Mouse (Mus musculus) intestine, embryonic 15.5 days (tissue): ENCODE measurements at regions not wholly inside any gene's neighbourhood (a gene's known extent, or its start where the extent isn't known, plus 50 kb on each side); places are given as distances from the start of the nearest gene placed in this dataset.

ENCODE experiments used
- ATAC-seq: fragments of 200-750 bp; cut with Nextera tagmentation; 2 replicates; pipeline ENCODE4 v1.8.0; 2017; ENCODE audit warnings: moderate TSS enrichment, moderate library complexity
- H3K27ac ChIP-seq: fragments of 300-500 bp; sonication (generic); 2 replicates; pipeline ENCODE4 v1.5.1; 2015; ENCODE audit warnings: mild to moderate bottlenecking, inconsistent platforms
- H3K27me3 ChIP-seq: fragments of 300-500 bp; sonication (generic); replicated peaks from 2 replicates; pipeline ENCODE4 v1.6.1; 2015; ENCODE audit warnings: inconsistent platforms
- H3K36me3 ChIP-seq: fragments of 300-500 bp; sonication (generic); 2 replicates; pipeline ENCODE4 v1.6.1; 2015; ENCODE audit warnings: inconsistent platforms
- H3K4me1 ChIP-seq: fragments of 300-500 bp; sonication (generic); replicated peaks from 2 replicates; pipeline ENCODE4 v1.6.1; 2015; ENCODE audit warnings: inconsistent platforms
- H3K4me2 ChIP-seq: fragments of 300-500 bp; sonication (generic); replicated peaks from 2 replicates; pipeline ENCODE4 v1.6.1; 2015; ENCODE audit warnings: mild to moderate bottlenecking, inconsistent platforms
- H3K4me3 ChIP-seq: fragments of 300-500 bp; sonication (generic); replicated peaks from 2 replicates; pipeline ENCODE4 v1.5.1; 2015; ENCODE audit warnings: inconsistent platforms
- H3K9ac ChIP-seq: fragments of 300-500 bp; sonication (generic); 2 replicates; pipeline ENCODE4 v1.6.1; 2015; ENCODE audit warnings: inconsistent platforms
- H3K9me3 ChIP-seq: fragments of 300-500 bp; sonication (generic); 2 replicates; pipeline ENCODE4 v1.6.1; 2016; ENCODE audit warnings: inconsistent platforms
- WGBS: fragments of 180-500 bp; shearing (Covaris S2); methylation state at CpG from one replicate; pipeline ENCODE4 v1.1.7; 2015; 5-methylcytosine and 5-hydroxymethylcytosine counted together

- ATAC-seq: no peak
- Histone ChIP-seq H3K27me3 (no peaks in the 10 kb centered on the region), H3K9ac (no peak overlapping the region), H3K9me3 (no peaks in the 10 kb centered on the region), H3K4me2 (no peak overlapping the region), H3K27ac (no peak overlapping the region), H3K36me3 (no peaks in the 10 kb centered on the region), H3K4me3 (no peak overlapping the region), H3K4me1 (no peaks in the 10 kb centered on the region; the same call in 1 of the 2 replicates)
- 63% methylated on average over 5 of the region's 5 CpGs for WGBS
Measured at GRCm38 (mm10) chr12:54369217-54369616, 165.6 kb upstream of the Egln3 start.

- ATAC-seq: no peak
- 80% methylated on average over 11 of the region's 11 CpGs for WGBS
- Histone ChIP-seq H3K27ac (no peak overlapping the region), H3K9me3 (no peaks in the 10 kb centered on the region), H3K4me1 (no peaks in the 10 kb centered on the region), H3K4me2 (no peak overlapping the region), H3K36me3 (no peaks in the 10 kb centered on the region), H3K9ac (no peak overlapping the region), H3K27me3 (no peaks in the 10 kb centered on the region), H3K4me3 (no peak overlapping the region)
Measured at GRCm38 (mm10) chr12:54364381-54365095, 160.9 kb upstream of the Egln3 start.

DNA sequence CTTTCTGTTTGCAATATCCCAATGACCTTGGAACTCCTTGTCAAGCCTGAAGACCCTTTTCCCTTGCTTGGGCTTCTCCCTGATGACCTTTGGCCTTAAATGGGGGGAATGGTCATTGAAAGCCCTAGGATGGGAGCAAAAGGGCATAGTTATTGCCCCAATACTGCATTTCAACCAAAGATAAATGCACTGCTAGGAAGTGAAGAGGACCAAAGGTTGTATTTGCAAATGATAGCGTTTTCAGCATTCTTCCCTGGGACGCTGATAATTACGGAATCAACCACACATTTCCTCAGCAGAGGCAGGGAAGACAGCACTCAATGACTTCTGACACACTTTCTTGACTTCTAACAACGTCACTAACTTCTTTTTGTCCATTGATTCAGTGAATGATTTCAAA is 158.1 kb upstream of the Egln3 start:
- Histone ChIP-seq H3K9me3 (no peaks in the 10 kb centered on the region), H3K4me1 (no peaks in the 10 kb centered on the region), H3K27ac (no peak overlapping the region), H3K4me2 (no peak overlapping the region), H3K27me3 (no peaks in the 10 kb centered on the region), H3K36me3 (no peaks in the 10 kb centered on the region), H3K9ac (no peak overlapping the region), H3K4me3 (no peak overlapping the region)
- WGBS: 74% methylated on average over 4 of the region's 4 CpGs
- ATAC-seq: peak; percentile 81

DNA sequence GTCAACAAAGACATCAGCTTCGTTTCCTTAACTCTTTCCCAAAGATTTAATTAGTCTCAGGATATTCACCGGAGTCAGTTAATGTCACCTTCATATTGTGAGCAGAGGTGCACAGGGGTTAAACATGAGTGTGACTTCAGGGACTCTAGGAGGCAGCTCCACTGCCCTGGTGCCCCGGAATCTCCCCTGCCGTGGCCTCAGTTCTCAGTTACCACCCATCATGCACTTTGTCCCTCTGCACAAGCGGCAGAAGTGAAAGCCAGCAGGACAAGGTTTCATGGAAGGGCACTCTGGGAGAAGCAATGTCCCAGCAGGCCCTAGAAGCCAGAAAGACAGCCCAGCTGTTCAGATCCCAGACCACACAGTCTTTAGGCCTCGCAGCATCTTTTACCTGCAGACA is 150.5 kb upstream of the Egln3 start:
- Histone ChIP-seq H3K4me1 (peaks cover 13% of the 10 kb centered on the region), H3K27ac (peak overlapping the region; percentile 63), H3K27me3 (no peaks in the 10 kb centered on the region), H3K4me3 (no peak overlapping the region), H3K36me3 (no peaks in the 10 kb centered on the region), H3K9me3 (no peaks in the 10 kb centered on the region), H3K4me2 (no peak overlapping the region), H3K9ac (no peak overlapping the region)
- WGBS: 46% methylated on average over 6 of the region's 6 CpGs
- ATAC-seq: peak; percentile 84

DNA sequence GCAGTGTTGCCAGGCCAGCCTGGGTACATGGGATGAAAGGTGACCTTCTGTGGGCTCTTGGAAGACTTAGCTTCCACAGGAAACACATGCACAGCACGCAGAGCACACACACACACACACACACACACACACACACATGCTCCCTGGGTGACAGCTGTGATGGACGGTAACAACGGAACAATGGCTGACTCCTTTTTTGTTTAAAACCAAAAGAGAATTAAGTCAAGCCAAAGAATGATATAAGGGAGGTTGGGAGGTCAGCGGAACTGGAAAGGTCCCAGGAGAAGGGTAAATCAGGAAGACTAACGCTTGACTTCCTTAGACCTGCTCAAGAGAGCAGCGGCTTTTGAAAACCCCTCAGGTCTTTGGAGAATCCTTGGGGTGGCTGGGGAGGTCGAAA is 150.0 kb upstream of the Egln3 start:
- no peaks in the 10 kb centered on the region for H3K27me3 ChIP-seq
- H3K36me3 ChIP-seq: no peaks in the 10 kb centered on the region
- H3K9me3 ChIP-seq: no peaks in the 10 kb centered on the region
- 59% methylated on average over 7 of the region's 7 CpGs for WGBS
- H3K9ac ChIP-seq: no peak overlapping the region
- no peak overlapping the region for H3K4me2 ChIP-seq
- H3K4me1 ChIP-seq: peaks cover 13% of the 10 kb centered on the region
- peak; percentile 9; the same call in 1 of the 2 replicates for ATAC-seq
- H3K4me3 ChIP-seq: no peak overlapping the region
- 0 out of 2 replicates have a peak overlapping the region, but pooled peaks have one; percentile 63 for H3K27ac ChIP-seq

- H3K27me3 ChIP-seq: no peaks in the 10 kb centered on the region
- H3K4me1 ChIP-seq: peaks cover 13% of the 10 kb centered on the region
- H3K27ac ChIP-seq: no peak overlapping the region
- WGBS: 62% methylated on average over 10 of the region's 10 CpGs
- H3K4me2 ChIP-seq: 0 out of 2 replicates have a peak overlapping the region, but pooled peaks have one; percentile 7
- no peak for ATAC-seq
- no peaks in the 10 kb centered on the region for H3K9me3 ChIP-seq
- H3K9ac ChIP-seq: no peak overlapping the region
- no peaks in the 10 kb centered on the region for H3K36me3 ChIP-seq
- H3K4me3 ChIP-seq: no peak overlapping the region
Measured at GRCm38 (mm10) chr12:54352963-54353606, 149.4 kb upstream of the Egln3 start.

GRCm38 (mm10) chr12:54350293-54350692 is 146.6 kb upstream of the Egln3 start:
- H3K9me3 ChIP-seq: no peaks in the 10 kb centered on the region
- no peak overlapping the region for H3K4me3 ChIP-seq
- peak; percentile 44; the same call in 1 of the 2 replicates for ATAC-seq
- H3K9ac ChIP-seq: no peak overlapping the region
- H3K36me3 ChIP-seq: no peaks in the 10 kb centered on the region
- WGBS: 45% methylated on average over 1 of the region's 1 CpGs
- H3K27me3 ChIP-seq: no peaks in the 10 kb centered on the region
- no peak overlapping the region for H3K4me2 ChIP-seq
- no peak overlapping the region for H3K27ac ChIP-seq
- peaks cover 13% of the 10 kb centered on the region for H3K4me1 ChIP-seq

DNA sequence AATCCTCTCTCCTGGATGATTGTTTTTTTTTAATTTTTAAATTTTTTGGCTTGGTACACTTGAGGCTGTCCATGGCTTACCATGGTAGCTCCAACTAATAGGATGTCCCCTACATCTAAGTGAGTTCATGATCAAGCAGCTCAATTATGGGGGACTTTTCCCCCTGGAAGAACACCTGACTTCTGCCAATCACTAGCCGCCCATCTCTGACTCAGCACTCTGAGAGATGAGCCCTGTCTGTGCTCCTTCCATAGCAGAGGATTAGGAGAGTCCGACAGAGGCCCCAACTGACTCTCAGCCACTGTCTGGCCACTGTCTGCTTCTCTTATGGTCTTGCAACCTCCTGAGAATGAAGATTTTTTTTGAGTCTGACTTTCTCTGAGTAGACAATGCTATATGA is 145.7 kb upstream of the Egln3 start:
- H3K27ac ChIP-seq: no peak overlapping the region
- peaks cover 10% of the 10 kb centered on the region for H3K4me1 ChIP-seq
- 81% methylated on average over 2 of the region's 2 CpGs for WGBS
- no peak for ATAC-seq
- H3K4me3 ChIP-seq: no peak overlapping the region
- H3K27me3 ChIP-seq: no peaks in the 10 kb centered on the region
- no peaks in the 10 kb centered on the region for H3K9me3 ChIP-seq
- H3K9ac ChIP-seq: no peak overlapping the region
- H3K36me3 ChIP-seq: no peaks in the 10 kb centered on the region
- no peak overlapping the region for H3K4me2 ChIP-seq

DNA sequence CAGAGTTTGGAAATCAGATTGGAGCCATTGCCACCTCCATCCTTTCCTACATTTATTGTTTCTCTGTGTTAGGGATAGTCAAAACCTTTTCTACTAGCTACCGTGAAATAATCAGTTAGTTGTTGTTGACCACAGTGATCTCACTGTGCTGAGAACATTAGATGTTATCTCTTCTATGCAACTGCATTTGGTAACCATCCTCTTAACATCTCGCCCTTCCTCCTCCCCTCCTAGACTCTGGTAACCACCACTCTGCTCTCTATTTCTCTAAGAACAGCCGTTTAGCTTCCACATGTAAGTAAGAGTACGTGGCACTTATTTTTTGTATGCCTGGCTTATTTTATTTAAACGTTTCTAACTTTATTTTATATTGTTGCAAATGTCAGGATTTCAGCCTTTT is 139.8 kb upstream of the Egln3 start:
- Histone ChIP-seq H3K27me3 (no peaks in the 10 kb centered on the region), H3K4me3 (no peak overlapping the region), H3K27ac (no peak overlapping the region), H3K36me3 (no peaks in the 10 kb centered on the region), H3K4me1 (no peaks in the 10 kb centered on the region), H3K4me2 (no peak overlapping the region), H3K9me3 (no peaks in the 10 kb centered on the region), H3K9ac (no peak overlapping the region)
- 86% methylated on average over 5 of the region's 5 CpGs for WGBS
- no peak for ATAC-seq

- ATAC-seq: no peak
- H3K9ac ChIP-seq: no peak overlapping the region
- no peaks in the 10 kb centered on the region for H3K9me3 ChIP-seq
- no peaks in the 10 kb centered on the region for H3K4me1 ChIP-seq
- no peaks in the 10 kb centered on the region for H3K27me3 ChIP-seq
- no peak overlapping the region for H3K27ac ChIP-seq
- H3K4me2 ChIP-seq: no peak overlapping the region
- WGBS: 48% methylated on average over 2 of the region's 2 CpGs
- H3K4me3 ChIP-seq: no peak overlapping the region
- no peaks in the 10 kb centered on the region for H3K36me3 ChIP-seq
Measured at GRCm38 (mm10) chr12:54335509-54335908, 131.8 kb upstream of the Egln3 start.

DNA sequence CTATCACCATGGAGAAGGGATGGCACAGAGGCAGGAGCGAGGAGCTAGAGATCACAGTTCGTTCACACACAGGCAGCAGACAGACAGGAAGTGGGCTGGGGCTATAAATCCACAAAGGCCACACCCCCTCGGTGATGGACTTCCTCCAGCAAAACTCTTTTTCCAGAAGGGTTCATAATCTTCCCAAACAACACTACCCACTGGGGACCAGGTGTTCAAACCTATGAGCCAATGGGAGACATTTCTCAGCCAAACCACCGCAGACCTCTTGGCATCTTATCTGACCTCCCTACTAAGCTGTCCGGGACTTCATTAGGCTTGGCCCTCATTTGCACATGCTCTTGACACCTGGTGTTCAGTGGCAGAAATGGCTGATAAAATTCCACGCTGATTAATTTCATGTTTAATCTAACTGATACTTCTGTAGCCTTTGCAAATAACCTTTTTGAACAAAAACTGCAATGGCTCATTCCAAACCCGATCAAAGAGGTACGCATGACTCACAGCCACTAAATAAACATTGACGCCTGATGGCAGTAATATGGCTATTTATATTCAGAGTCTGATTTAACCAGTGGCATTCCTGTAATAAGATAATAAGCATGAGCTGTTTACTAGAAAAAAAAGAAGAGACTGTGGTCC is 131.0 kb upstream of the Egln3 start:
- no peak overlapping the region for H3K4me2 ChIP-seq
- no peaks in the 10 kb centered on the region for H3K9me3 ChIP-seq
- H3K4me1 ChIP-seq: no peaks in the 10 kb centered on the region
- H3K27me3 ChIP-seq: no peaks in the 10 kb centered on the region
- no peak overlapping the region for H3K9ac ChIP-seq
- no peak overlapping the region for H3K27ac ChIP-seq
- 56% methylated on average over 9 of the region's 9 CpGs for WGBS
- H3K4me3 ChIP-seq: no peak overlapping the region
- H3K36me3 ChIP-seq: no peaks in the 10 kb centered on the region
- peak; percentile 62 for ATAC-seq

DNA sequence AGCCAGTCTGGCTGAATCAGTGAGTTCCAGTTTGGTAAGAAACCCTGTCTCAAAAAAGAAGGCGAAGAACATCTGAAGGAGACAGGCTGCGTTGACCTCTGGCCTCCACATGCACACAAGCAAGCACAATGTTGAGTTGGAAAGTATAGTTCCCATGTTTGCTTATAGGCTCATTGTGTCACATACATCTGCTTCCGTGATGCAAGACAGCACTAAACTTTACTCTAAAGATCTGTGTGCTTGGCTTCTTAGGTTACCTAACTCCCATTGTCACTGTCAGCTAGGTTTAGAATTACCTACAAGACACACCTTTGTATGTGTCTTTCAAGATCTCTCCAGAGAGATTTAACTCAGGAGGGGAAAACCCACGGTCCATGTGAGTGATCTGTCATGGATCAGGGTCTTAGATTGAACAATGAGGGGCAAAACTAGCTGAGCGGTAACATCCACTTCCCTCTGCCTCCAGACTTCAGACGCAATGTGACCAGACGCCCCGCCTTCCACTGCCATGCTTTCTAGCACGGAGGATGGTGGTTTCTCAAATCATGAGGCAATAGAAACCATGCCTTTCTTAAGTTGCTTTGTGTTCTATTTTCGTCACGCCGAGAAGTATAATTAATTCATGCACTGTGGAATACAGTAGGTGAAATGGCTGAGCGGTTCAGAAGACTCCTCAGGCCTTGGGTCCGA is 130.1 kb upstream of the Egln3 start:
- 0 out of 2 replicates have a peak, but pooled peaks have one; percentile 34 for ATAC-seq
- H3K9me3 ChIP-seq: no peaks in the 10 kb centered on the region
- H3K27me3 ChIP-seq: no peaks in the 10 kb centered on the region
- WGBS: 91% methylated on average over 14 of the region's 14 CpGs
- H3K36me3 ChIP-seq: no peaks in the 10 kb centered on the region
- no peak overlapping the region for H3K4me3 ChIP-seq
- no peaks in the 10 kb centered on the region for H3K4me1 ChIP-seq
- no peak overlapping the region for H3K9ac ChIP-seq
- no peak overlapping the region for H3K4me2 ChIP-seq
- no peak overlapping the region for H3K27ac ChIP-seq
